Mouse (Mus musculus) liver, embryonic 12.5 days (tissue): ENCODE data around the gene Ldlrad3. TPM values are rescaled to one million over a fixed set of nuclear protein-coding genes. Genes with fewer than 3 reads are reported as not detected.

Experiments
- ATAC-seq: fragments of 200-750 bp; cut with Nextera tagmentation; 2 replicates; pipeline ENCODE4 v1.8.0; 2017; ENCODE audit warnings: moderate number of reproducible peaks, mild to moderate bottlenecking, moderate library complexity
- H3K27ac ChIP-seq: fragments of 300-500 bp; sonication (generic); 2 replicates; pipeline ENCODE4 v1.5.1; 2016; ENCODE audit warnings: mild to moderate bottlenecking
- H3K27me3 ChIP-seq: fragments of 300-500 bp; sonication (generic); replicated peaks from 2 replicates; pipeline ENCODE4 v1.6.1; 2016; ENCODE audit warnings: mild to moderate bottlenecking, moderate library complexity
- H3K36me3 ChIP-seq: fragments of 300-500 bp; sonication (generic); 2 replicates; pipeline ENCODE4 v1.6.1; 2016; ENCODE audit warnings: mild to moderate bottlenecking, moderate library complexity
- H3K4me1 ChIP-seq: fragments of 300-500 bp; sonication (generic); 2 replicates; pipeline ENCODE4 v1.6.1; 2016
- H3K4me2 ChIP-seq: fragments of 300-500 bp; sonication (generic); 2 replicates; pipeline ENCODE4 v1.6.1; 2016; ENCODE audit warnings: mild to moderate bottlenecking, moderate library complexity
- H3K4me3 ChIP-seq: fragments of 300-500 bp; sonication (generic); 2 replicates; pipeline ENCODE4 v1.5.1; 2016; ENCODE audit warnings: mild to moderate bottlenecking, moderate library complexity
- H3K9ac ChIP-seq: fragments of 300-500 bp; sonication (generic); 2 replicates; pipeline ENCODE4 v1.6.1; 2016; ENCODE audit warnings: mild to moderate bottlenecking, moderate library complexity
- H3K9me3 ChIP-seq: fragments of 300-500 bp; sonication (generic); replicated peaks from 2 replicates; pipeline ENCODE4 v1.6.1; 2016; ENCODE audit warnings: mild to moderate bottlenecking, moderate library complexity
- WGBS: fragments of 180-500 bp; shearing (Covaris S2); methylation state at CpG from one replicate; pipeline ENCODE4 v1.1.7; 2016; ENCODE audit not compliant: insufficient replicate concordance; 5-methylcytosine and 5-hydroxymethylcytosine counted together
- polyA plus RNA-seq: library from polyadenylated mRNA; unstranded; fragments of >200 nt; fragmentation: Nextera tagmentation; extraction: Ambion mirVana; gene quantifications from 2 replicates; pipeline ENCODE4 v1.2.1, GENCODE M21; 2016

Ldlrad3 gene
- polyA plus RNA-seq, 1 experiment from 2014 or later: 8.2 TPM

- Histone ChIP-seq H3K4me2 (no peak overlapping the region), H3K4me3 (no peak overlapping the region), H3K36me3 (no peaks in the 10 kb centered on the region), H3K27ac (no peak overlapping the region), H3K9ac (no peak overlapping the region), H3K27me3 (no peaks in the 10 kb centered on the region), H3K4me1 (peaks cover 7% of the 10 kb centered on the region), H3K9me3 (no peaks in the 10 kb centered on the region)
- WGBS: 29% methylated on average over 7 of the region's 9 CpGs
- no peak for ATAC-seq
These were observed 129.0 kb downstream of the Ldlrad3 start for GRCm38 (mm10) chr2:102057029-102057685.

GRCm38 (mm10) chr2:102056144-102056543, 130.0 kb downstream of the Ldlrad3 start:
- no peak for ATAC-seq
- Histone ChIP-seq H3K4me1 (peaks cover 7% of the 10 kb centered on the region), H3K4me3 (no peak overlapping the region), H3K9me3 (no peaks in the 10 kb centered on the region), H3K27ac (no peak overlapping the region), H3K36me3 (no peaks in the 10 kb centered on the region), H3K9ac (no peak overlapping the region), H3K4me2 (no peak overlapping the region), H3K27me3 (no peaks in the 10 kb centered on the region)
- WGBS: 68% methylated on average over 8 of the region's 8 CpGs

- 60% methylated on average over 10 of the region's 10 CpGs for WGBS
- Histone ChIP-seq H3K27me3 (no peaks in the 10 kb centered on the region), H3K9ac (no peak overlapping the region), H3K4me1 (peaks cover 10% of the 10 kb centered on the region), H3K9me3 (no peaks in the 10 kb centered on the region), H3K27ac (no peak overlapping the region), H3K36me3 (no peaks in the 10 kb centered on the region), H3K4me2 (no peak overlapping the region), H3K4me3 (no peak overlapping the region)
- peak; percentile 27; the same call in 1 of the 2 replicates for ATAC-seq
These were observed 133.1 kb downstream of the Ldlrad3 start for GRCm38 (mm10) chr2:102052951-102053660.

GRCm38 (mm10) chr2:102052353-102052752, 133.8 kb downstream of the Ldlrad3 start:
- no peaks in the 10 kb centered on the region for H3K36me3 ChIP-seq
- no peak overlapping the region for H3K4me3 ChIP-seq
- no peaks in the 10 kb centered on the region for H3K27me3 ChIP-seq
- ATAC-seq: no peak
- 62% methylated on average over 6 of the region's 6 CpGs for WGBS
- H3K4me1 ChIP-seq: peaks cover 9% of the 10 kb centered on the region
- no peak overlapping the region for H3K9ac ChIP-seq
- H3K4me2 ChIP-seq: no peak overlapping the region
- H3K27ac ChIP-seq: no peak overlapping the region
- no peaks in the 10 kb centered on the region for H3K9me3 ChIP-seq

- peaks cover 3% of the 10 kb centered on the region; the same call in 1 of the 2 replicates for H3K4me1 ChIP-seq
- H3K9ac ChIP-seq: no peak overlapping the region
- no peaks in the 10 kb centered on the region for H3K27me3 ChIP-seq
- no peak overlapping the region for H3K27ac ChIP-seq
- H3K36me3 ChIP-seq: no peaks in the 10 kb centered on the region
- no peaks in the 10 kb centered on the region for H3K9me3 ChIP-seq
- ATAC-seq: no peak
- WGBS: 58% methylated on average over 10 of the region's 10 CpGs
- no peak overlapping the region for H3K4me2 ChIP-seq
- H3K4me3 ChIP-seq: no peak overlapping the region
These were observed 136.2 kb downstream of the Ldlrad3 start for GRCm38 (mm10) chr2:102049866-102050550.

- peaks cover 3% of the 10 kb centered on the region; the same call in 1 of the 2 replicates for H3K4me1 ChIP-seq
- H3K4me2 ChIP-seq: no peak overlapping the region
- H3K27me3 ChIP-seq: no peaks in the 10 kb centered on the region
- H3K36me3 ChIP-seq: no peaks in the 10 kb centered on the region
- WGBS: 78% methylated on average over 16 of the region's 16 CpGs
- H3K9ac ChIP-seq: no peak overlapping the region
- no peak for ATAC-seq
- H3K4me3 ChIP-seq: no peak overlapping the region
- H3K27ac ChIP-seq: no peak overlapping the region
- no peaks in the 10 kb centered on the region for H3K9me3 ChIP-seq
These were observed 137.6 kb downstream of the Ldlrad3 start for GRCm38 (mm10) chr2:102048296-102049175.

GRCm38 (mm10) chr2:102046481-102046880, 139.7 kb downstream of the Ldlrad3 start:
- WGBS: 78% methylated on average over 7 of the region's 7 CpGs

GRCm38 (mm10) chr2:102040456-102040855, 145.7 kb downstream of the Ldlrad3 start:
- no peaks in the 10 kb centered on the region for H3K9me3 ChIP-seq
- WGBS: 80% methylated on average over 5 of the region's 5 CpGs

More at GRCm38 (mm10) chr2:102046481-102046880, 139.7 kb downstream of the Ldlrad3 start:
- no peak overlapping the region for H3K9ac ChIP-seq
- no peak overlapping the region for H3K27ac ChIP-seq
- no peaks in the 10 kb centered on the region for H3K9me3 ChIP-seq
- no peak overlapping the region for H3K4me3 ChIP-seq
- no peaks in the 10 kb centered on the region for H3K36me3 ChIP-seq
- ATAC-seq: no peak
- no peaks in the 10 kb centered on the region for H3K27me3 ChIP-seq
- H3K4me1 ChIP-seq: peaks cover 3% of the 10 kb centered on the region; the same call in 1 of the 2 replicates
- no peak overlapping the region for H3K4me2 ChIP-seq

GRCm38 (mm10) chr2:102040011-102040410, 146.2 kb downstream of the Ldlrad3 start:
- no peak overlapping the region for H3K27ac ChIP-seq
- no peak for ATAC-seq
- no peaks in the 10 kb centered on the region for H3K9me3 ChIP-seq
- no peak overlapping the region for H3K9ac ChIP-seq
- no peaks in the 10 kb centered on the region for H3K27me3 ChIP-seq
- no peak overlapping the region for H3K4me2 ChIP-seq
- no peak overlapping the region for H3K4me3 ChIP-seq
- WGBS: 52% methylated on average over 2 of the region's 2 CpGs
- peaks cover 44% of the 10 kb centered on the region for H3K4me1 ChIP-seq
- no peaks in the 10 kb centered on the region for H3K36me3 ChIP-seq

More at GRCm38 (mm10) chr2:102040456-102040855, 145.7 kb downstream of the Ldlrad3 start:
- H3K4me2 ChIP-seq: no peak overlapping the region
- ATAC-seq: no peak
- H3K4me3 ChIP-seq: no peak overlapping the region
- peaks cover 44% of the 10 kb centered on the region for H3K4me1 ChIP-seq
- no peaks in the 10 kb centered on the region for H3K27me3 ChIP-seq
- no peak overlapping the region for H3K27ac ChIP-seq
- no peaks in the 10 kb centered on the region for H3K36me3 ChIP-seq
- no peak overlapping the region for H3K9ac ChIP-seq

- WGBS: 44% methylated on average over 7 of the region's 7 CpGs
- Histone ChIP-seq H3K4me1 (peaks cover 44% of the 10 kb centered on the region), H3K27ac (no peak overlapping the region), H3K4me2 (no peak overlapping the region), H3K4me3 (no peak overlapping the region), H3K27me3 (no peaks in the 10 kb centered on the region), H3K36me3 (no peaks in the 10 kb centered on the region), H3K9ac (no peak overlapping the region), H3K9me3 (no peaks in the 10 kb centered on the region)
- ATAC-seq: no peak; the same call in 1 of the 2 replicates
These were observed 147.1 kb downstream of the Ldlrad3 start for GRCm38 (mm10) chr2:102038895-102039667.
